Mouse (Mus musculus): ENCODE results near the gene Sema3b. TPM values are rescaled to one million over a fixed set of nuclear protein-coding genes. Genes with fewer than 3 reads are reported as not detected.

The Sema3b gene
- polyA plus RNA-seq, 1 experiment from 2014 or later: 4.6 TPM

- H3K36me3 ChIP-seq: no peaks in the 10 kb centered on the region
- H3K27ac ChIP-seq (replicated peaks): peak overlapping the region; percentile 89
- no peaks in the 10 kb centered on the region for H3K27me3 ChIP-seq
- no peaks in the 10 kb centered on the region for H3K9me3 ChIP-seq
- peak overlapping the region; percentile 87; the same call in 1 of the 2 replicates for H3K4me3 ChIP-seq
- ATAC-seq (ENCODE audit: low FRiP score, low read depth): no peak
- 23% methylated on average over 9 of the region's 9 CpGs for WGBS
- peak overlapping the region; percentile 70 for H3K4me2 ChIP-seq
- no peak overlapping the region for H3K9ac ChIP-seq
- H3K4me1 ChIP-seq (replicated peaks): peaks cover 94% of the 10 kb centered on the region
These were observed 22.3 kb upstream of the Sema3b start for GRCm38 (mm10) chr9:107631311-107631826.

GRCm38 (mm10) chr9:107630576-107630975 is 21.5 kb upstream of the Sema3b start:
- ATAC-seq (ENCODE audit: low FRiP score, low read depth): peak; percentile 29
- H3K4me2 ChIP-seq: peak overlapping the region; percentile 70
- H3K27me3 ChIP-seq: no peaks in the 10 kb centered on the region
- peak overlapping the region; percentile 23 for H3K9ac ChIP-seq
- H3K4me3 ChIP-seq: peak overlapping the region; percentile 12; the same call in 1 of the 2 replicates
- peaks cover 95% of the 10 kb centered on the region for H3K4me1 ChIP-seq (replicated peaks)
- peak overlapping the region; percentile 89 for H3K27ac ChIP-seq (replicated peaks)
- no peaks in the 10 kb centered on the region for H3K9me3 ChIP-seq
- 2% methylated on average over 4 of the region's 4 CpGs for whole genome bisulfite sequencing
- H3K36me3 ChIP-seq: no peaks in the 10 kb centered on the region

GRCm38 (mm10) chr9:107629901-107630425 is 20.9 kb upstream of the Sema3b start:
- peak overlapping the region; percentile 70 for H3K4me2 ChIP-seq
- H3K9me3 ChIP-seq: no peaks in the 10 kb centered on the region
- H3K4me3 ChIP-seq: peak overlapping the region; percentile 12; the same call in 1 of the 2 replicates
- WGBS: 11% methylated on average over 14 of the region's 14 CpGs
- no peaks in the 10 kb centered on the region for H3K27me3 ChIP-seq
- H3K9ac ChIP-seq: peak overlapping the region; percentile 23
- H3K36me3 ChIP-seq: no peaks in the 10 kb centered on the region
- peak; percentile 10 for ATAC-seq (ENCODE audit: low FRiP score, low read depth)
- H3K4me1 ChIP-seq (replicated peaks): peaks cover 97% of the 10 kb centered on the region
- peak overlapping the region; percentile 89 for H3K27ac ChIP-seq (replicated peaks)

GRCm38 (mm10) chr9:107629411-107629730 is 20.3 kb upstream of the Sema3b start:
- Histone ChIP-seq H3K9me3 (no peaks in the 10 kb centered on the region), H3K4me1 (replicated peaks) (peaks cover 98% of the 10 kb centered on the region), H3K4me2 (peak overlapping the region; percentile 70), H3K27ac (replicated peaks) (peak overlapping the region; percentile 89), H3K9ac (peak overlapping the region; percentile 17), H3K4me3 (no peak overlapping the region), H3K36me3 (no peaks in the 10 kb centered on the region), H3K27me3 (no peaks in the 10 kb centered on the region)
- ATAC-seq (ENCODE audit: low FRiP score, low read depth): no peak
- WGBS: 24% methylated on average over 4 of the region's 4 CpGs

- Histone ChIP-seq H3K27ac (replicated peaks) (peak overlapping the region; percentile 89), H3K9me3 (no peaks in the 10 kb centered on the region), H3K27me3 (no peaks in the 10 kb centered on the region), H3K4me1 (replicated peaks) (peaks cover 94% of the 10 kb centered on the region), H3K4me2 (peak overlapping the region; percentile 70), H3K36me3 (no peaks in the 10 kb centered on the region), H3K4me3 (no peak overlapping the region), H3K9ac (peak overlapping the region; percentile 26; the same call in 1 of the 2 replicates)
- no peak for ATAC-seq (ENCODE audit: low FRiP score, low read depth)
- WGBS: 42% methylated on average over 15 of the region's 15 CpGs
These were observed 19.8 kb upstream of the Sema3b start for GRCm38 (mm10) chr9:107628721-107629410.

GRCm38 (mm10) chr9:107627387-107628255 is 18.6 kb upstream of the Sema3b start:
- Histone ChIP-seq H3K27me3 (no peaks in the 10 kb centered on the region), H3K4me2 (peak overlapping the region; percentile 38), H3K4me3 (no peak overlapping the region), H3K4me1 (replicated peaks) (peaks cover 83% of the 10 kb centered on the region), H3K9ac (peak overlapping the region; percentile 32; the same call in 1 of the 2 replicates), H3K9me3 (no peaks in the 10 kb centered on the region), H3K36me3 (no peaks in the 10 kb centered on the region), H3K27ac (replicated peaks) (peak overlapping the region; percentile 89)
- ATAC-seq (ENCODE audit: low FRiP score, low read depth): no peak
- WGBS: 15% methylated on average over 20 of the region's 20 CpGs

- 0% methylated on average over 2 of the region's 2 CpGs for WGBS
- ATAC-seq (ENCODE audit: low FRiP score, low read depth): peak; percentile 55
- Histone ChIP-seq H3K27me3 (no peaks in the 10 kb centered on the region), H3K9me3 (no peaks in the 10 kb centered on the region), H3K36me3 (no peaks in the 10 kb centered on the region), H3K4me1 (replicated peaks) (peaks cover 76% of the 10 kb centered on the region), H3K27ac (replicated peaks) (peak overlapping the region; percentile 89), H3K9ac (peak overlapping the region; percentile 32), H3K4me2 (peak overlapping the region; percentile 38), H3K4me3 (0 out of 2 replicates have a peak overlapping the region, but pooled peaks have one; percentile 5)
These were observed 17.8 kb upstream of the Sema3b start for GRCm38 (mm10) chr9:107626844-107627277.

GRCm38 (mm10) chr9:107626158-107626843 is 17.3 kb upstream of the Sema3b start:
- Histone ChIP-seq H3K27me3 (no peaks in the 10 kb centered on the region), H3K36me3 (no peaks in the 10 kb centered on the region), H3K9ac (peak overlapping the region; percentile 32; the same call in 1 of the 2 replicates), H3K27ac (replicated peaks) (peak overlapping the region; percentile 89), H3K4me2 (peak overlapping the region; percentile 38), H3K4me1 (replicated peaks) (peaks cover 70% of the 10 kb centered on the region), H3K4me3 (peak overlapping the region; percentile 5; the same call in 1 of the 2 replicates), H3K9me3 (no peaks in the 10 kb centered on the region)
- 26% methylated on average over 15 of the region's 15 CpGs for WGBS
- ATAC-seq (ENCODE audit: low FRiP score, low read depth): peak; percentile 12

- Histone ChIP-seq H3K4me2 (0 out of 2 replicates have a peak overlapping the region, but pooled peaks have one; percentile 38), H3K9me3 (no peaks in the 10 kb centered on the region), H3K9ac (no peak overlapping the region), H3K27me3 (no peaks in the 10 kb centered on the region), H3K36me3 (no peaks in the 10 kb centered on the region), H3K4me1 (replicated peaks) (peaks cover 62% of the 10 kb centered on the region), H3K27ac (replicated peaks) (peak overlapping the region; percentile 89), H3K4me3 (no peak overlapping the region)
- no peak for ATAC-seq (ENCODE audit: low FRiP score, low read depth)
- 82% methylated on average over 12 of the region's 12 CpGs for WGBS
These were observed 16.5 kb upstream of the Sema3b start for GRCm38 (mm10) chr9:107625351-107626128.

GRCm38 (mm10) chr9:107624951-107625350 is 15.9 kb upstream of the Sema3b start:
- peak overlapping the region; percentile 89 for H3K27ac ChIP-seq (replicated peaks)
- 71% methylated on average over 3 of the region's 3 CpGs for WGBS
- peaks cover 3% of the 10 kb centered on the region for H3K36me3 ChIP-seq
- peaks cover 61% of the 10 kb centered on the region for H3K4me1 ChIP-seq (replicated peaks)
- no peaks in the 10 kb centered on the region for H3K9me3 ChIP-seq
- H3K4me2 ChIP-seq: no peak overlapping the region
- ATAC-seq (ENCODE audit: low FRiP score, low read depth): no peak
- no peak overlapping the region for H3K4me3 ChIP-seq
- H3K9ac ChIP-seq: no peak overlapping the region
- H3K27me3 ChIP-seq: no peaks in the 10 kb centered on the region

- H3K36me3 ChIP-seq: peaks cover 7% of the 10 kb centered on the region
- no peaks in the 10 kb centered on the region for H3K9me3 ChIP-seq
- peak overlapping the region; percentile 89 for H3K27ac ChIP-seq (replicated peaks)
- H3K4me3 ChIP-seq: no peak overlapping the region
- H3K4me1 ChIP-seq (replicated peaks): peaks cover 61% of the 10 kb centered on the region
- H3K27me3 ChIP-seq: no peaks in the 10 kb centered on the region
- no peak for ATAC-seq (ENCODE audit: low FRiP score, low read depth)
- no peak overlapping the region for H3K4me2 ChIP-seq
- WGBS: 52% methylated on average over 5 of the region's 5 CpGs
- no peak overlapping the region for H3K9ac ChIP-seq
These were observed 15.5 kb upstream of the Sema3b start for GRCm38 (mm10) chr9:107624539-107624938.
